Mouse (Mus musculus) neural tube, embryonic 13.5 days (tissue): Measurements from ENCODE around the gene Fam25c. TPM values are rescaled to one million over a fixed set of nuclear protein-coding genes. Genes with fewer than 3 reads are reported as not detected.
"Not testable (repeated sequence)": the region's sequence is repeated elsewhere in the genome, so short reads cannot be mapped to it uniquely, and the experiment has no call there.

Experiments
- ATAC-seq: fragments of 200-750 bp; cut with Nextera tagmentation; 2 replicates; pipeline ENCODE4 v1.8.0; 2017; ENCODE audit warnings: low read depth, mild to moderate bottlenecking, moderate TSS enrichment, moderate library complexity
- H3K27ac ChIP-seq: fragments of 300-500 bp; sonication (generic); replicated peaks from 2 replicates; pipeline ENCODE4 v1.5.1; 2015; ENCODE audit warnings: moderate library complexity, mild to moderate bottlenecking, inconsistent platforms
- H3K27me3 ChIP-seq: fragments of 300-500 bp; sonication (generic); 2 replicates; pipeline ENCODE4 v1.6.1; 2015; ENCODE audit warnings: mild to moderate bottlenecking, inconsistent platforms
- H3K36me3 ChIP-seq: fragments of 300-500 bp; sonication (generic); 2 replicates; pipeline ENCODE4 v1.6.1; 2015; ENCODE audit warnings: mild to moderate bottlenecking, inconsistent platforms
- H3K4me1 ChIP-seq: fragments of 300-500 bp; sonication (generic); replicated peaks from 2 replicates; pipeline ENCODE4 v1.6.1; 2015; ENCODE audit warnings: inconsistent platforms
- H3K4me2 ChIP-seq: fragments of 300-500 bp; sonication (generic); 2 replicates; pipeline ENCODE4 v1.6.1; 2015; ENCODE audit warnings: inconsistent platforms, mild to moderate bottlenecking, moderate library complexity
- H3K4me3 ChIP-seq: fragments of 300-500 bp; sonication (generic); 2 replicates; pipeline ENCODE4 v1.5.1; 2015; ENCODE audit warnings: mild to moderate bottlenecking, inconsistent platforms
- H3K9ac ChIP-seq: fragments of 300-500 bp; sonication (generic); 2 replicates; pipeline ENCODE4 v1.6.1; 2015; ENCODE audit warnings: moderate library complexity, mild to moderate bottlenecking, inconsistent platforms
- H3K9me3 ChIP-seq: fragments of 300-500 bp; sonication (generic); 2 replicates; pipeline ENCODE4 v1.6.1; 2016; ENCODE audit warnings: inconsistent platforms
- WGBS: fragments of 180-500 bp; shearing (Covaris S2); methylation state at CpG from one replicate; pipeline ENCODE4 v1.1.7; 2015; 5-methylcytosine and 5-hydroxymethylcytosine counted together
- polyA plus RNA-seq: library from polyadenylated mRNA; unstranded; fragments of >200 nt; fragmentation: Nextera tagmentation; extraction: Ambion mirVana; gene quantifications from 2 replicates; pipeline ENCODE4 v1.2.1, GENCODE M21; 2015

The Fam25c gene
- polyA plus RNA-seq, 1 experiment from 2014 or later, result not detected

DNA sequence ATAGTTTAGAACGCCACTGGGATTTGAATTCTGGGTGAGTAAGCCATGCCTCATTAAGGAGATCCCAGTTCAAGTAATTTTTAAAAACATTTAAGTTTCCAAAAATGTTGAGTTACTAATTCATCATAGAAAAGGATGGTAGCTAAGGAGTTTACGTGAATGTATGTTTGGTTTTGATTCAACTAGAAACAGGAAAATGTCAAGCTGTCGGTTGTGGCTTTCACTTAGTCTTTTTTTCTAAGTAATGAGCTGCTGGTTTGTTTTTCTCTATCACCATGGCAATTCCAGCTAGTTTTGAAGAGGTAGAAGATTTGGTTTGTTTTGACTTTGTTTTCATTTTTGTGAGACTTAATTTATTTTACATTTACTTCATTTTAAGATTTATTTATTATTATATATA is 37.8 kb downstream of the Fam25c start:
- Histone ChIP-seq H3K4me3 (no peak overlapping the region), H3K9ac (no peak overlapping the region), H3K4me1 (peaks cover 30% of the 10 kb centered on the region), H3K27me3 (no peaks in the 10 kb centered on the region), H3K4me2 (no peak overlapping the region), H3K36me3 (peaks cover 21% of the 10 kb centered on the region), H3K9me3 (no peaks in the 10 kb centered on the region), H3K27ac (no peak overlapping the region)
- no peak for ATAC-seq
- WGBS, result 94% methylated on average over 3 of the region's 3 CpGs

DNA sequence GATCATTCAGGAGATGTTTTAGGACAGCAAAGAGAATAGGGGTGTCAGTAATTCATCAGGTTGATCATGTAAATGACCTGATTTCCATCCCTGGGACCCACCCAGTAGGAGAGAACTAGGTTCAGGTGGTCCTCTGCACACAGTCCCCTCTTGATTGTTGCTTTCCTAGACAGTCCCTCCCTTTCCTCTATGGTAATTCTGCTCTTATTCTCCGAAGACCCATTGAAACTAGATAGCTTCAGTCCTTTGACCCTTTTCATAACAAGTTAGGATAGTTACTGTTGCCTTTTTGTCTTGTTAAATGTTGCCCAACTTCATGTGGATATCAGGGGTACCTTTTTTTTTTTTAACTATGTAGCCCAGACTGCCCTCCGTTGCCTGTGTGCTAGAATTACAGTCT is 38.9 kb downstream of the Fam25c start:
- peaks cover 38% of the 10 kb centered on the region for H3K4me1 ChIP-seq
- peaks cover 17% of the 10 kb centered on the region for H3K36me3 ChIP-seq
- no peak overlapping the region for H3K27ac ChIP-seq
- ATAC-seq, result no peak
- no peak overlapping the region for H3K9ac ChIP-seq
- no peak overlapping the region for H3K4me3 ChIP-seq
- H3K9me3 ChIP-seq, result no peaks in the 10 kb centered on the region
- 95% methylated on average over 2 of the region's 2 CpGs for WGBS
- H3K4me2 ChIP-seq, result no peak overlapping the region
- H3K27me3 ChIP-seq, result no peaks in the 10 kb centered on the region

DNA sequence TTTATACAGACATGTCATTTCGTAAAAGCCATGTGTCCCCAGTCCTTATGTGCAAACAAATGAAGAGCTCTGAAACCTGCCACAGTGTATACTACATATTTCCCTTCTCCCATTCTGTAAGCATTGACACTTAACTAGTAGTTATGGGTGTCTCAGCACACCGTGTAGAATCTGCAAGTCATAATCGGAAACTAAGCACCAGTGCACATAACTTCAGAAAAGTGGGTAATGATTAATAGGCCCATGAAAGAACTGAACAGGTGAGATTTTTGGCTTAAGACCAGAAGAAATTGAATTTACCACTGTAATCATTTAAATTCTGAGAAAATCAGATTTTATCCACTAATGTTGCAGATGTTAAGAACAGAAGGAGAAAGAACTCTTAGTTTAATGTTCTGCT is 40.4 kb downstream of the Fam25c start:
- Histone ChIP-seq H3K27ac (no peak overlapping the region), H3K27me3 (no peaks in the 10 kb centered on the region), H3K9ac (no peak overlapping the region), H3K4me1 (peaks cover 41% of the 10 kb centered on the region), H3K4me2 (no peak overlapping the region), H3K9me3 (no peaks in the 10 kb centered on the region), H3K36me3 (peaks cover 4% of the 10 kb centered on the region), H3K4me3 (no peak overlapping the region)
- WGBS, result 88% methylated on average over 3 of the region's 3 CpGs
- no peak for ATAC-seq

DNA sequence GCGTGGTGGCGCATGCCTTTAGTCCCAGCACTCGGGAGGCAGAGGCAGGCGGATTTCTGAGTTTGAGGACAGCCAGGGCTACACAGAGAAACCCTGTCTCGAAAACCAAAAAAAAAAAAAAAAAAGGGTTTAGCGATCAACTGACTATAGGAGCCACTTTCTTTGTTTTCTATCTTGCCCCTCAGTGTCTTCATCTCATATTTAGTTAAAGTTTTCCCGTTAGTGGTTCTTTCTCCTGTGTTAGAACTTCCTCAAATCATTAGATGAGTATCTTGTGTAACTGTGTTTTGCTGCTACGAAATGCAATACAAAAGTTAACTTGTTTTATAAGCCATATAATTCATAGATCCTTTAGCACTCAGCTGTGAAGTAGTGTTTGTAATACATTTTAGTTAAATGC is 40.9 kb downstream of the Fam25c start:
- H3K9ac ChIP-seq, H3K4me3 ChIP-seq, H3K27me3 ChIP-seq, ATAC-seq, H3K9me3 ChIP-seq, H3K36me3 ChIP-seq, H3K27ac ChIP-seq: not testable (repeated sequence)
- WGBS, result 88% methylated on average over 8 of the region's 8 CpGs
- peaks cover 45% of the 10 kb centered on the region for H3K4me1 ChIP-seq
- peak overlapping the region; percentile 89; the same call in 1 of the 2 replicates for H3K4me2 ChIP-seq

DNA sequence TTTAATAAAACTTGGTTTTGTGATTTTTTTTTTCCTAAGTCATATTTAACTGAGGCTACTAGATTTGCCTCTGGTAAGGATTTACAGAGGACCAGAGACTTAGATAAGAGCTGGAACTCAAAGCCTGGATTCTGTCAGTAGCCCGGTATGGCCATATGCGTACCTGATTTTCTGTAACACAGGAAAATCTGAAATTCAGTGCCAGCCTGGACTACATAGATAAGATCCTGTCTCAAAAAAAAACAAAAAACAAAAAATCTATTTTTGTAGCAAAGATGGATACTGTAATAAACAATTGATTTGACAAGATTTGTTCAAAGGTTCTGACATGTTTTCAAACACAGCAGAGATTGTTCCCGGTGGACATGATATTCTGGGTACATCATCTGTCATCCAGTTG is 41.6 kb downstream of the Fam25c start:
- Histone ChIP-seq H3K9ac (0 out of 2 replicates have a peak overlapping the region, but pooled peaks have one; percentile 98), H3K9me3 (no peaks in the 10 kb centered on the region), H3K4me3 (peak overlapping the region; percentile 98; the same call in 1 of the 2 replicates), H3K4me1 (peaks cover 47% of the 10 kb centered on the region), H3K27me3 (no peaks in the 10 kb centered on the region), H3K27ac (no peak overlapping the region), H3K36me3 (no peaks in the 10 kb centered on the region), H3K4me2 (peak overlapping the region; percentile 89)
- no peak for ATAC-seq
- 89% methylated on average over 3 of the region's 3 CpGs for WGBS

DNA sequence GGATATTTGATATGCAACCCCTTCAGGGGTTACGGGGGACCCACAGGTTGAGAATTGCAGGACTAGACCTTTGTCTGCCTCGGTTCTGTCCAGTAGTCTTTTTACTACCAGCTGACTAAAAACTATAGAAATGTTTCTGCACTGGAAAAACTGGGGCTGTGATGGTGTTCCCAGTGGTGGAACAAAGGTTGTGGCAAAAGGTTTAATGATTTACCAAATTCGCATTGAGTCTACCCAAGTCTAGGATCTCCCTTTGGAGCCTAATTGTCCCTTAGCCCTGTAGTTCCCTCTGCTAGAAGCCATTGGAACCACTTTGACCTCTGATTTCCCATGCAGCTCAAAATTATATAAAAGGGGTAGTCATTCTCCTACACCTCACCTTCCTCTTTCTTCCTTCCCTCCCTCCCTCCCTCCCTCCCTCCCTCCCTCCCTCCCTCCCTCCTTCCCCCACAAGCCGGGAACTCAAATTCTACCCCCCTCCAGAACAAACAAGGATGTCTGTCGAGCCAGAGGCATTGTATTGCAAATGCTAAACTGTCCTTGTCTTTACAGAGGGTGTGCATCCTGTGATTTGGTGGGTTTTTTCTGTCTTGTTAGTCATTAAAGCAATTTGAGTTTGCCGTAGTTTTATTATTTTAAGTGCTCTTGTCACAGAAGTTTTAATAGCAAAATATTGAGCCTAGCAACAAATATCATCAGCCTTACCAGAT is 42.7 kb downstream of the Fam25c start:
- Histone ChIP-seq H3K4me2 (peak overlapping the region; percentile 89), H3K9ac (peak overlapping the region; percentile 98), H3K9me3 (no peaks in the 10 kb centered on the region), H3K27ac (no peak overlapping the region), H3K4me1 (peaks cover 47% of the 10 kb centered on the region), H3K27me3 (no peaks in the 10 kb centered on the region), H3K4me3 (peak overlapping the region; percentile 98), H3K36me3 (no peaks in the 10 kb centered on the region)
- 7% methylated on average over 5 of the region's 6 CpGs for WGBS
- no peak for ATAC-seq

DNA sequence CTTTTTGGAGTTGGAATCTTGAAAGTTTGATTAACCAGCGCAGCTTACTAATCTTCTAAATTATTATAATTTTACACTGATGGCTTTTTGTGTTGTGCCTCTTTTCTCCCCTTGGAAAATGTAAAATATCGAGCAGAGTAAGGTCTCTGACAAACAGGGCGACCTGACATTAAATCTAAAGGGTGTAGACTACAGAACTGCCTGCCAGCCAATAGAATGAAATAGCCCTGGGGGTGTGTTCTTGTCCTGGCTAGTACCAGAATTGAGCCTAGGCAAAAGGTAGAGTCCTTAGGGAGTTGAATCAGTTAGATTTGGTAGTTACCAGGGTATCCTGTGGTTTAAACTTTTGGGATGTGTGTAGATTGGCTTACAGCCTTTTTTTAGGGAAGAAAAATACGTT is 43.5 kb downstream of the Fam25c start:
- Histone ChIP-seq H3K9ac (peak overlapping the region; percentile 98), H3K27ac (peak overlapping the region; percentile 97), H3K4me3 (peak overlapping the region; percentile 98), H3K4me1 (peaks cover 47% of the 10 kb centered on the region), H3K4me2 (peak overlapping the region; percentile 89), H3K27me3 (no peaks in the 10 kb centered on the region), H3K36me3 (no peaks in the 10 kb centered on the region), H3K9me3 (no peaks in the 10 kb centered on the region)
- 2% methylated on average over 4 of the region's 4 CpGs for WGBS
- ATAC-seq, result no peak

DNA sequence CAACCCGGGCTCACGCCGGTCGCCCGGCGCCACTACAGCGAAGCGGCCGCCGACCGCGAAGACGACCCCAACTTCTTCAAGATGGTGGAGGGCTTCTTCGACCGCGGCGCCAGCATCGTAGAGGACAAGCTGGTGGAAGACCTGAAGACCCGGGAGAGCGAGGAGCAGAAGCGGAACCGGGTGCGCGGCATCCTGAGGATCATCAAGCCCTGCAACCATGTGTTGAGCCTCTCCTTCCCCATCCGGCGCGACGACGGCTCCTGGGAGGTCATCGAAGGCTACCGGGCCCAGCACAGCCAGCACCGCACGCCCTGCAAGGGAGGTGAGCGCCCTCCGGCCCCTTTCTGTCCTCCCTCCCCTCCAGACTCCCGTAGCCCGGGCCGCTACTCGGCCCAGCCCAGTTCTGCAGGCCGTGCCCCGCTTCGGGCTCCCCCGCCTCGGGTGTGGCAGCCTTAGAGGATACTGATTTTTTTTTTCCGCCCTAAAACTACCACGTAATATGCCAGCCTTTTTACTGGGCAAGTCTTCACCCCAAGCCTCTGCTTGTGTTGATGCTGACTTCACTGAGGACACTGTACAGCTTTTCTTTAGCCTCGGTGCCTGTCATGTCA is 44.1 kb downstream of the Fam25c start:
- Histone ChIP-seq H3K27me3 (no peaks in the 10 kb centered on the region), H3K4me1 (peaks cover 47% of the 10 kb centered on the region), H3K9me3 (no peaks in the 10 kb centered on the region), H3K27ac (peak overlapping the region; percentile 97), H3K4me3 (peak overlapping the region; percentile 98), H3K36me3 (no peaks in the 10 kb centered on the region), H3K9ac (peak overlapping the region; percentile 98), H3K4me2 (peak overlapping the region; percentile 89)
- ATAC-seq, result peak; percentile 69
- under 1% methylated on average over 47 of the region's 47 CpGs for whole genome bisulfite sequencing

DNA sequence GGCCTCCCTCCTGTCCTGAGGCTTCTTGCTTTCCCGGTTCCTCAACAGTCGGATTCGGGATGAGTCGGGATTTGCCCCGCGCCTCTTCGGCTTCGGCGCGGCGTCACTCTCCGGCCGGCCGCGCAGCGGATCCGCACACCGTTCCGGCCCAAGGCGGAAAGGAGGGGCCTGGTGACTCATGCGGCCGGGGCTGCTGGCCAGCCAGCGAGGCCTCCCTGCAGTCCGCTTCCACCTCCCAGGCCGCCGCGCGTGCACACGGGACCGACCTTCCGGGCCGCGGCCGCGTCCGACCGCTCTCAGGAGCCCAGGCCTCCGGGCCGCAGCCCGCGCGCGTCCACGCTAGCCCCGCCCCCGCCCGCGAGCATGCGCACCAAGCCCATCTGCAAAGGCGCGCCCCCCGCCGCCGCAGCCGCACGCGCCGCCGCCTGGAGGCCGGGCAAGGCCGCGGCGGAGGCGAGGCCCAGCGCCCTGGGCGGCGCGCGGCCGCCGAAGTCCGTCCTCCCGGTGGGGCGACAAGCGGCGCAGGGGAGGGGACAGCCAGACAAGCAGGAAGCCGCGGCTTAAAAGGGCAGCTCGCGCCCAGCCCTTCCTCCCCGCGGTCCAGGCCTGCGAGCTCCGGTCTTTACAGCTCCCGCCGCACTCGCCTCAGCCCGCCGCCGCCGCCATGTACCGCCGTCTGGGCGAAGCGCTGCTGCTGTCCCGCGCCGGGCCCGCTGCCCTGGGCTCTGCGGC is 44.8 kb downstream of the Fam25c start, which contains the start of the genes Shld2 and Glud1:
Gene Shld2 (minus strand): TSS at position 260 of the 732 bp plus-strand sequence.
Gene Glud1 (plus strand): TSS at position 494 of the 732 bp plus-strand sequence.
- Histone ChIP-seq H3K4me2 (peak within 1 kb of the TSS; percentile 89), H3K4me1 (peaks cover 45% of the 10 kb centered on the region), H3K9me3 (no peaks in the 10 kb centered on the region), H3K27me3 (no peaks in the 10 kb centered on the region), H3K27ac (peak within 1 kb of the TSS; percentile 97), H3K36me3 (no peaks in the 10 kb centered on the region), H3K9ac (peak within 1 kb of the TSS; percentile 98), H3K4me3 (peak within 1 kb of the TSS; percentile 98)
- peak; percentile 95 for ATAC-seq
- WGBS, result under 1% methylated on average over 77 of the region's 100 CpGs

DNA sequence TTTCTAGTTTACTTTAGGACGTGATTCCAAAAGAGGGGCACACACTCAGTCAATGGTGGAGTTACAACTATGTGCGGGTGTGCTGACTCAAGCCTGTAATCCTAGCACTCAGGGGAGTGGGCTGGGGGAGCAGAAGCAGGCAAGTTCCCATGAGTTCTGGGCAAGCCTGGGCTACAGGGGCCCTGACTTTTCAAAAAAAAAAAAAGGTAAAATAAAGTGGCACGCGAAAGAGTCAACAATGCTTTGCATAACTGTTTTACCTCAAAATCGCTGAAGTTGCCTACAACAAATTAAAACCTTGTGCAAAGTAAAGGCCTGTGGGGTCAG is 45.4 kb downstream of the Fam25c start:
- Histone ChIP-seq H3K4me1 (peaks cover 40% of the 10 kb centered on the region), H3K27ac (peak overlapping the region; percentile 97), H3K4me2 (peak overlapping the region; percentile 89), H3K27me3 (no peaks in the 10 kb centered on the region), H3K36me3 (no peaks in the 10 kb centered on the region), H3K9ac (peak overlapping the region; percentile 98), H3K4me3 (peak overlapping the region; percentile 98), H3K9me3 (no peaks in the 10 kb centered on the region)
- WGBS, result 11% methylated on average over 5 of the region's 5 CpGs
- ATAC-seq, result no peak

DNA sequence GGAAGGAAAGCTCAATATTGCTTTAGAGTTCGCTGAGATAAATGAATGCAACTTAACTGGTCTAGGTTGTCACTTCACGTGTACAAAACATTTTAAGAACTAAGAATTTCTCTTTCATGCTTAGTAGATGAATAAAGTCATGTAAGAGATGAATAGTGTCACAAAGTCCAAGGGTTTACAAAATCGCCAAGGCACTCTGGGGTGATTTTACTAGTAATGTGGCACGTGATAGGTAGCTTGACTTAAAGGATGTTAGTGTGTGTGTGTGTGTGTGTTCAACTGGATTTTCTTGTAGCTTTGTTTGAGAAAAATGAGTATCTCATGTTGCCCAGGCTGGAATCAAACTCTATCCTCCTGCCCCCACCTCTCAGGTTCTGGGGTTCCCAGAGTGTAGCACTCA is 46.0 kb downstream of the Fam25c start:
- Histone ChIP-seq H3K4me2 (no peak overlapping the region; the same call in 1 of the 2 replicates), H3K4me1 (peaks cover 34% of the 10 kb centered on the region), H3K36me3 (no peaks in the 10 kb centered on the region), H3K9me3 (no peaks in the 10 kb centered on the region), H3K27me3 (no peaks in the 10 kb centered on the region), H3K27ac (no peak overlapping the region), H3K9ac (no peak overlapping the region), H3K4me3 (no peak overlapping the region)
- no peak for ATAC-seq
- 92% methylated on average over 4 of the region's 4 CpGs for whole genome bisulfite sequencing

DNA sequence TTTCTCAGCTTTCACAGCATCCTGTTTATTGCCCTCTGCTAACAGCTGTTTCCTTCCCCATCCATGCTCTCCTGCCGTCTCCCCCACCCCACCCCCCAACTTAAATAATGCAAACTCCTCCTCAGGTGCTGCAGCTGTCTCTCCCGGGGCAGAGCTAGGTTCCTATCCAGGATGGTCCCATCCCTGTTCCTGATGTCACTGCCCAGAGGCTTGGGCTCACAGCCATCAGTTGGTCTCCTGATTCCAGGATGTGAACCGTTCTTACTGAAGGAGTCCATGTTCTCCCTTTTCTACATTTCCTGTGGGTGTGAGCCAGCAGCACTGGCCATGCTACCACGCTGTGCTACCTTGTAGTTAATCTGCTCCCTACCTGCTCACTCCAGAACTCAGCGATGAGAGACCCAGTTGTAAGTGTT is 52.0 kb downstream of the Fam25c start:
- no peak overlapping the region for H3K4me3 ChIP-seq
- H3K4me2 ChIP-seq, result no peak overlapping the region
- no peak for ATAC-seq
- no peak overlapping the region for H3K9ac ChIP-seq
- H3K9me3 ChIP-seq, result no peaks in the 10 kb centered on the region
- H3K27ac ChIP-seq, result no peak overlapping the region
- no peaks in the 10 kb centered on the region for H3K36me3 ChIP-seq
- WGBS, result 28% methylated on average over 5 of the region's 5 CpGs
- no peaks in the 10 kb centered on the region for H3K4me1 ChIP-seq
- no peaks in the 10 kb centered on the region for H3K27me3 ChIP-seq
